Mouse (Mus musculus) retina, embryonic 14.5 days (tissue): ENCODE results near the gene Cmc1.
A peak's percentile ranks its signal among the peaks of the same experiment; 100 is the strongest.
"Not testable (repeated sequence)": the region's sequence is repeated elsewhere in the genome, so short reads cannot be mapped to it uniquely, and the experiment has no call there.

Experiments used
- DNase-seq: peaks from one replicate; pipeline ENCODE4 v3.0.0-alpha.2; 2015; ENCODE audit warnings: low spot score

The Cmc1 gene

DNA sequence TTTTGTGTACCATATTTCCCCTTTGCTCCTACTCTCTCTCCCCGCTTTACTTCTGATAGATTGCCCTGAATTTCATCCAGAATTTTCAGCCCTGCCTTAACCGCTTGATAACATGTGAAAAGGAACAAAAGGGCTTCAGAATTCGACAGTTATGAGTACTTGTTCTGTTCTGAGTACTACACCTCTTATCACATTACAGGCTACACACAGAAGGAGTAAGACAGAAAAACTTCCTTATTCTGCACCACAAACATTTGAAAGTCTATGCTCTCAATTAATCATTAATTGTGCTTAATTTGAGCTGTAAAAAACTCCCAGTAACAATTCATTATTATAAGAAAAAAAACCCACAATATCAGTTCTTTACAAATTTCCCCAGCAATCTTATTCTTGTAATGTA, 9.6 kb downstream of the Cmc1 start:
- not testable (repeated sequence) for DNase-seq

GRCm38 (mm10) chr9:118110360-118110710, 39.6 kb downstream of the Cmc1 start:
- no peak for DNase-seq

GRCm38 (mm10) chr9:118109697-118110359, 40.1 kb downstream of the Cmc1 start:
- DNase-seq, result no peak

DNA sequence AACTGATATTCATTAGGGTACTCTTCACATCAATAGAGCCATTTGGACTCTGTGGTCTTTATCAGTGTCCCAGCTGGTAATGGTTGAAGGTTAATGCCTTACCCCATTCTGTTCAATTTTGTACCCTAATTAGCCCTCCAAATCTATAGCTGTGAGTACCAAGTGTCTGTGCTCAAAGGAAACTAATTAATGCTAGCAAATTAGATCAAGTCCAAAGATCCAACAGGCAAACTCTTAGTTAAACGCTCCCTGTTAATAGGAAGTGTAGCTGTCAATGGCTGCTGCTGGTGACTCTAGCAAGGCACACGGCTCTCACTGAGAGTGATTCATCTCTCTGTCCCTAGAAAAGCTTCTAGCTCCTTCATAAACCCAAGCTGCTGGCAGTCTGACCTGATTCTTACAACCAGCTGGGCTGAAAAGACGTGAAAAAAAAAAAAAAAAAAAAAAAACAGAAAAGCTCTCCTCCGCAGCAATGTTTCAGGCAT, 41.4 kb downstream of the Cmc1 start:
- DNase-seq, result peak; percentile 36

GRCm38 (mm10) chr9:118101802-118102201, 48.2 kb downstream of the Cmc1 start:
- DNase-seq, result no peak

- no peak for DNase-seq
Observed at GRCm38 (mm10) chr9:118100484-118100883, 49.5 kb downstream of the Cmc1 start.

GRCm38 (mm10) chr9:118099395-118099794, 50.6 kb downstream of the Cmc1 start:
- peak; percentile 79 for DNase-seq

- peak; percentile 58 for DNase-seq
Observed at GRCm38 (mm10) chr9:118083834-118084233, 66.1 kb downstream of the Cmc1 start.

DNA sequence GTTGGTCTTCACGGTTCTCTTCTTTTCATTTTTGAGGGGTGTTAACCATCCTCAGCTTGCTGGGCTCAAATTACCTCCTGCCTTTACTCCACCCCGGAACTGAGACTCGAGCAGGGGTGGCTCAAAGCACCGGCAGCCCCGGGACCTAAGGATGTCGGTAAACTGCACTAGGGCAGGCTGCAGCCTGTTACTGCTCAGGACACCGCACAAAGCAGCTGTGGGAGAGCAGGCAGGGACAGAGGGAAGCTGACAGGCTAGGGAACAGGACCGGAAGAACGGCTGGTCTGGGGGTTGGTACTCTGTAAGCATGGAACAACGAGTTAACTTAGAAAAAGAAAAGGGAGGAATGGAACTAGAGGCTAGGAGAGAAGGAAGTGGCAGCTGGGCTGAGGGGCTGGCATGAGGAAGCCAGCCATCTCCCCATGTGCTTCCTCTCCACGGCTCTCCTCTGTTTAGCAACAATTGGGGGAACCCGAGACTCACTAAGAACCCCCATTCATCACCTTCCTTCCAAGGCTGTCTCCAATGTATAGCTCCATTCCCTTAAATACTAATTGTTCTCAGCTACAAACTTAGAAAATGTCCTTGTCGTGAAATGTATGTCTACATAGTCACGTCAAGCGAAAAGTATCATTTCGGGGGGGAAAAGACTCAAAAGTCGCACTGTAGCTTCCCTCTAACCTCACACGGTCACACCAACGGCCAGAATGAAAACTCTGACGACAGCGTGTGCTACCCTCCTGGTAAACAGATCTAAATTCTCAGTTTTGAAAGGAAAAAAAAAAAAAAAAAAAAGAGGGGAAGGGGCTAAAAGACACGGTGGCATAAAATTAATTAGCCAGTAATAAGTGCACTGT, 67.2 kb downstream of the Cmc1 start:
- DNase-seq, result no peak

DNA sequence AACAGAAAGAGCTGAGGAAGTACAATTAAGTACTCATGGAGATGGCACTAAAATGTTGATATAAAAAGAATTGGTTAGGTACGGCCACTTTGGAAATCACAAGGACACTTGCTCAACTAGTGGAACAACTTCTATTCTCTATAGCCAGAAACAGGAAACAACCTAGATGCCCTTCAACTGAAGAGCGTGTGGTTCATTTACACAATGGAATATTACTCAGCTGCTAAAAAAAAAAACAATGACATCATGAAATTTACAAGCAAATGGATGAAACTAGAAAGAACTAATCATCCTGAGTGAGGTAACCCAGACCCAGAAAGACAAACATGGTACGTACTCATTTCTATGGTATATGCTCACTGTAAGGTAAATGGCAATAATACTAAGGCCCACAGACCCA, 76.6 kb downstream of the Cmc1 start:
- DNase-seq, result no peak

DNA sequence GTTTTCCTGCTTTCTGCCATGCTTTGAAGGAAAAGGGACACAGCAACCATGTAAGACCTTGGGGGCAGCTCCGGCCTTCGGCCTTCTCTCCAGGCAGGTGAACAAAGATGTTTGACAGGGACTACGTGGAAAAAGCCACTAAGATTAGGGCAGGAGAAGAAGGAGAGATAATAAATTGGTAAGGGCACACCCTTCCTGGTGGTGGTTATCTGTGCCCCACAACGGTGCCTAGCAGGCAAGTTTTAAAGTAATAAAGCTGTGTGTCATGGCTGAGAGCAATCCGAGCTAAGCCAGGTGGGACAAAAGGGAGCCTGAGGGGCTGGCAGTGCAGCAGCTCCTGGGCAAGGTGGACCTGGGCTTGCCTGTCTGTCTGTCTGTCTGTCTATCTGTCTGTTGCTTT, 77.9 kb downstream of the Cmc1 start:
- DNase-seq, result no peak

- no peak for DNase-seq
Observed at GRCm38 (mm10) chr9:118071337-118071736, 78.6 kb downstream of the Cmc1 start.

GRCm38 (mm10) chr9:118070442-118070841, 79.5 kb downstream of the Cmc1 start:
- no peak for DNase-seq

GRCm38 (mm10) chr9:118059101-118059500, 90.9 kb downstream of the Cmc1 start:
- DNase-seq, result no peak

DNA sequence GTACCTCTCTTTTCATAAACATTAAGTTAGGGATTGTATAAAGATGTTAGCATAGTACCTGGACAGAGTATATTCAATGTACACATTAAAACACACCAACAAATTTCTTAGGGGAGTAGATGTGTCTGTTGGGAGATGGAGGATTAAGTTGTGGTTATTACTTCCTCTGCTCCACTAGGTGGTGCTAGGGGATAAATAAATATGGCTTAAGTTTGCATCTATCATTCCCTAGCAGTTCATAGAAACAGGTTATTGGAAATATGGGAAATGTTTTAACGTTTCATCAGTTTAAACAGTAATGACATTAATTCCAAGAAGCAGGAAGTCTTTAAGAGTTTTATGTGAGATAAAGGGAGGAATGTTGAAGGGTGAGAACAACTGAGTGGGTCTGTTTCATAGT, 96.7 kb downstream of the Cmc1 start:
- peak; percentile 75 for DNase-seq

DNA sequence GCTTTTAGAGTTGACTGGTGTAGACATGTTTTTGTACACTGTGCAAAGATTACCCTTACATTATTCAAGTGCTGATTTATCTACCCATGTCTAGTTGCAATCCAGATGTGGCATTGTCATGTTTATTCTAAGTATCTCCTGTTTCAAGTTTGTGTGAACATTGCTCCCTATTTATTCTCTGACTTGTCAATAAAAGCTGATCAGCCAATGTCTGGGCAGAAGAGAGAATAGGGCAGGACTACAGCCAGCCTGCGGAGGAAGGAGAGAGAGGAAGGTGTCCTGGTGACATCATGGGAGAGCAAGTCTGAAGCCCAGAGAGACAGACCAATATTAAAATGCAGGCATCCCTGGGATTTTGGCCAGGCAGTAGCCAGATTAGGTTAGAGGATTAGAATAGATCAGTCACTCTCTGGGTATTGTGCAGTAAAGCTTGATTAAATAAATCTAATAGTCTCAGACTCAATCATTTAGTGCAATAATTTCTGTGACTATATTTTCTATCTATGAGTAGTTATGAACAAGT, 104.9 kb downstream of the Cmc1 start:
- no peak for DNase-seq

DNA sequence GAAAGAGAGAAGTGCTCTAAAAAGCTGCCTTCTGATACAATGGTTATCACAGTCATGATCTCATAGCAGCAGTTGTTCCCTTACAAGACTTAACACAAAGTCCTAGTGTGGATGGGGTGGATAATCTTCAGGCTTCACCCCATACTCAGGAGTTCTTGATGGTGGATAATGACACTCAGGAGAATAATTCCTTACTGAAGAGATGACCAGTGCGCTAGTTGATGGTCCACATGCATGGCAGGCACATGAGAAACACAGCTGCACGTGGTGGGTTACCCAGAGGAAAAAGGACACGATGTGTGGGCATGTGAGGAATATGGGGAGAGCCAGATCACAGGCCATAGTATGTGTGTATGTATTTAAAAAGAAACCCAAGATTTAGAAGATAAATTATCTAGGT, 106.4 kb downstream of the Cmc1 start:
- no peak for DNase-seq

DNA sequence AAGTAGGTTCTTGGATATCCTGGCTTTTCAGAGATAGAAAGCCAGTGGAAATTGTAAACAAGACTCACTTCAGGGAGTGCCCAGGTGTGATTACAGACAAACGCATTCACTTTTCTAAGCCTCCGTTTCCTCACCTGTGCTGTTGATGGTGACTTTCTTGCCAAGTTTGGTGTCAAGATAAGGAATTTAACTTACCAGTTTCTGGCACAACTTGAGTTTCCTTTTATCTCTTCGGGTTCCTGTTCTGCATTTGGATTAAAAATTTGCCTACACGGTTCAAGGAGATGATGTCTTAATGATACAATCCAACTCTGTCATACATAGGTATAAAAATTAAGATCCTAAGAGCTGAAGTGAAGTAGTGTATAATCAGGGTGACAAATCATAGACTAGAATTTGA, 107.2 kb downstream of the Cmc1 start:
- no peak for DNase-seq

DNA sequence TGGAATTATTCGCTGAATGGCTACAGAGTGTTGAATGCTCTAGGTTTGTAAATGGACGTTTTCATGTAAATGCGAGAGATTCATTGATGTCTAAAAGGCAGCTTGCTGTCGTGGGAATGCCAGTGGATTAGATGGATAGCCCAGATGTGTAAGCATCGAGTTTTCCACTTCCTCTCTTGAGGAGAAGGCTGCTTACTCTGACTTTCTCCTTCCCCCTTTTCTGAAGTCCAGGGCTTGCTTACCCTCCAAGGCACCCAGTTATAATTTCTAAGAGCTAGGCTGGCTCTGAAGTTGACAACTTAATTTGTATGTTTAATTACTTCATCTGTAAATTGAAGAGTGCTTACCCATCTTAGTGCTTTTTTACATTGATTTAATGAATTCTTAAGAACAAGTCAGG, 108.3 kb downstream of the Cmc1 start:
- no peak for DNase-seq

GRCm38 (mm10) chr9:118041022-118041400, 109.0 kb downstream of the Cmc1 start:
- no peak for DNase-seq

- peak; percentile 100 for DNase-seq
Observed at GRCm38 (mm10) chr9:118040218-118041021, 109.6 kb downstream of the Cmc1 start, which contains the start of gene Azi2. Azi2 (plus strand) TSS chr9:118040499.

DNA sequence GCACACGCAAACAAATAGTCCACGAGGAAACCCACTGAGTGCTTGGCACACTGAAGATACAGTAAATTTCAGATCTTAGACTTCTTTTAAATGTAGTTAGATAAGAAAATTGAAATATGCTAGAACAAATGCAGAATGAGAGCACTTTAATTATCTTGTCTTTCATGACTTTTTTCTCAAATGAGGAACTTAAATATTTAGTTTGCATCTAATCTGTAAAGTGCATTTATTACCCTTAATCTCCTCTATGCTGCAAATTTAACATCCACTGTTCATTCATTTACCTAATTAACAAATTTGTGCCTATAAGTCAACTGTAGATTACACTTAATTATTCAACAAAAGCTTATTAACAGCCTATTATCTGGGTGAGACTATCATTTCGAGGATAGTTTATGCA, 115.0 kb downstream of the Cmc1 start:
- DNase-seq, result no peak
